Mouse (Mus musculus): ENCODE results near the gene Smim4. TPM values are rescaled to one million over a fixed set of nuclear protein-coding genes. Genes with fewer than 3 reads are reported as not detected.

Gene Smim4
- polyA plus RNA-seq, 1 experiment from 2014 or later: 63.9 TPM

GRCm38 (mm10) chr14:31081147-31081546, 47.6 kb downstream of the Smim4 start:
- no peaks in the 10 kb centered on the region for H3K27me3 ChIP-seq
- H3K4me3 ChIP-seq: no peak overlapping the region
- H3K27ac ChIP-seq: no peak overlapping the region
- H3K4me1 ChIP-seq: no peaks in the 10 kb centered on the region
- no peak for ATAC-seq (ENCODE audit: low FRiP score)
- H3K9me3 ChIP-seq (replicated peaks): no peaks in the 10 kb centered on the region
- no peak overlapping the region for H3K9ac ChIP-seq
- no peak overlapping the region for H3K4me2 ChIP-seq (replicated peaks)
- H3K36me3 ChIP-seq: peaks cover 59% of the 10 kb centered on the region

- WGBS: 92% methylated on average over 3 of the region's 3 CpGs
These were observed 49.3 kb downstream of the Smim4 start for GRCm38 (mm10) chr14:31079313-31080028.

GRCm38 (mm10) chr14:31078597-31079208, 50.1 kb downstream of the Smim4 start:
- no peak overlapping the region for H3K4me2 ChIP-seq (replicated peaks)
- no peak overlapping the region for H3K27ac ChIP-seq
- H3K4me1 ChIP-seq: no peaks in the 10 kb centered on the region
- no peak overlapping the region for H3K4me3 ChIP-seq
- ATAC-seq (ENCODE audit: low FRiP score): no peak
- H3K36me3 ChIP-seq: peaks cover 70% of the 10 kb centered on the region
- 94% methylated on average over 3 of the region's 3 CpGs for WGBS
- H3K9ac ChIP-seq: no peak overlapping the region
- no peaks in the 10 kb centered on the region for H3K9me3 ChIP-seq (replicated peaks)
- no peaks in the 10 kb centered on the region for H3K27me3 ChIP-seq

More at GRCm38 (mm10) chr14:31079313-31080028, 49.3 kb downstream of the Smim4 start:
- no peak overlapping the region for H3K9ac ChIP-seq
- H3K4me3 ChIP-seq: no peak overlapping the region
- no peaks in the 10 kb centered on the region for H3K9me3 ChIP-seq (replicated peaks)
- no peaks in the 10 kb centered on the region for H3K4me1 ChIP-seq
- H3K36me3 ChIP-seq: peaks cover 62% of the 10 kb centered on the region
- H3K27ac ChIP-seq: no peak overlapping the region
- no peak for ATAC-seq (ENCODE audit: low FRiP score)
- H3K4me2 ChIP-seq (replicated peaks): no peak overlapping the region
- no peaks in the 10 kb centered on the region for H3K27me3 ChIP-seq

- Histone ChIP-seq H3K27me3 (no peaks in the 10 kb centered on the region), H3K9me3 (replicated peaks) (no peaks in the 10 kb centered on the region), H3K4me2 (replicated peaks) (no peak overlapping the region), H3K9ac (no peak overlapping the region), H3K36me3 (peaks cover 60% of the 10 kb centered on the region), H3K4me3 (no peak overlapping the region), H3K27ac (no peak overlapping the region), H3K4me1 (no peaks in the 10 kb centered on the region)
- WGBS: 97% methylated on average over 4 of the region's 4 CpGs
- no peak for ATAC-seq (ENCODE audit: low FRiP score)
These were observed 59.5 kb downstream of the Smim4 start for GRCm38 (mm10) chr14:31069086-31069733.

- no peak overlapping the region for H3K4me2 ChIP-seq (replicated peaks)
- 79% methylated on average over 1 of the region's 1 CpGs for WGBS
- no peak overlapping the region for H3K27ac ChIP-seq
- H3K4me3 ChIP-seq: no peak overlapping the region
- H3K4me1 ChIP-seq: no peaks in the 10 kb centered on the region
- H3K9ac ChIP-seq: no peak overlapping the region
- ATAC-seq (ENCODE audit: low FRiP score): no peak
- no peaks in the 10 kb centered on the region for H3K27me3 ChIP-seq
- peaks cover 64% of the 10 kb centered on the region for H3K36me3 ChIP-seq
- H3K9me3 ChIP-seq (replicated peaks): no peaks in the 10 kb centered on the region
These were observed 66.5 kb downstream of the Smim4 start for GRCm38 (mm10) chr14:31062277-31062676.

- H3K9me3 ChIP-seq (replicated peaks): no peaks in the 10 kb centered on the region
- H3K4me1 ChIP-seq: no peaks in the 10 kb centered on the region
- H3K4me3 ChIP-seq: no peak overlapping the region
- no peak overlapping the region for H3K4me2 ChIP-seq (replicated peaks)
- no peak for ATAC-seq (ENCODE audit: low FRiP score)
- 94% methylated on average over 1 of the region's 1 CpGs for WGBS
- no peak overlapping the region for H3K9ac ChIP-seq
- H3K27ac ChIP-seq: no peak overlapping the region
- H3K27me3 ChIP-seq: no peaks in the 10 kb centered on the region
- H3K36me3 ChIP-seq: peaks cover 64% of the 10 kb centered on the region
These were observed 82.9 kb downstream of the Smim4 start for GRCm38 (mm10) chr14:31045817-31046216.

- Histone ChIP-seq H3K9me3 (replicated peaks) (no peaks in the 10 kb centered on the region), H3K27me3 (no peaks in the 10 kb centered on the region), H3K4me3 (no peak overlapping the region), H3K36me3 (peaks cover 61% of the 10 kb centered on the region), H3K27ac (no peak overlapping the region), H3K4me1 (no peaks in the 10 kb centered on the region), H3K4me2 (replicated peaks) (no peak overlapping the region), H3K9ac (no peak overlapping the region)
- no peak for ATAC-seq (ENCODE audit: low FRiP score)
- 94% methylated on average over 5 of the region's 5 CpGs for WGBS
These were observed 83.5 kb downstream of the Smim4 start for GRCm38 (mm10) chr14:31045296-31045695.

Other genes starting within 250 kb of the Smim4 start
- gene Mustn1, start 249.8 kb downstream of the Smim4 start, polyA plus RNA-seq (2016; fragmentation: Nextera tagmentation; extraction: Ambion mirVana): 0.80 and 2.2 TPM in 2 replicates
- gene Itih4, start 242.5 kb downstream of the Smim4 start, polyA plus RNA-seq (2016; fragmentation: Nextera tagmentation; extraction: Ambion mirVana): 0.08 and 0.19 TPM in 2 replicates
- gene Itih3, start 205.2 kb downstream of the Smim4 start, polyA plus RNA-seq (2016; fragmentation: Nextera tagmentation; extraction: Ambion mirVana): 0.27 and 0.89 TPM in 2 replicates
- gene Itih1, start 185.7 kb downstream of the Smim4 start, polyA plus RNA-seq (2016; fragmentation: Nextera tagmentation; extraction: Ambion mirVana): not detected in 2 replicates
- gene Nek4, start 177.6 kb downstream of the Smim4 start, polyA plus RNA-seq (2016; fragmentation: Nextera tagmentation; extraction: Ambion mirVana): 18.6 and 18.9 TPM in 2 replicates
- 73.0 and 76.5 TPM in 2 replicates for gene Glt8d1, start 127.6 kb downstream of the Smim4 start, polyA plus RNA-seq (2016; fragmentation: Nextera tagmentation; extraction: Ambion mirVana)
- gene Spcs1, start 127.3 kb downstream of the Smim4 start, polyA plus RNA-seq (2016; fragmentation: Nextera tagmentation; extraction: Ambion mirVana): 301 and 319 TPM in 2 replicates
- gene Pbrm1, start 109.8 kb downstream of the Smim4 start, polyA plus RNA-seq (2016; fragmentation: Nextera tagmentation; extraction: Ambion mirVana): 191 and 194 TPM in 2 replicates
- 75.6 and 82.5 TPM in 2 replicates for gene Gnl3, start 109.8 kb downstream of the Smim4 start, polyA plus RNA-seq (2016; fragmentation: Nextera tagmentation; extraction: Ambion mirVana)
- 401 and 429 TPM in 2 replicates for gene Nt5dc2, start 2.1 kb upstream of the Smim4 start, polyA plus RNA-seq (2016; fragmentation: Nextera tagmentation; extraction: Ambion mirVana)
- gene Stab1, start 39.7 kb upstream of the Smim4 start, polyA plus RNA-seq (2016; fragmentation: Nextera tagmentation; extraction: Ambion mirVana): 29.7 and 33.9 TPM in 2 replicates
- 10.5 and 49.9 TPM in 2 replicates for gene Tnnc1, start 79.4 kb upstream of the Smim4 start, polyA plus RNA-seq (2016; fragmentation: Nextera tagmentation; extraction: Ambion mirVana)
- 464 and 474 TPM in 2 replicates for gene Nisch, start 88.0 kb upstream of the Smim4 start, polyA plus RNA-seq (2016; fragmentation: Nextera tagmentation; extraction: Ambion mirVana)
- gene Sema3g, start 88.9 kb upstream of the Smim4 start, polyA plus RNA-seq (2016; fragmentation: Nextera tagmentation; extraction: Ambion mirVana): 0.79 and 1.2 TPM in 2 replicates
- 12.4 TPM in 2 replicates for gene Phf7, start 122.4 kb upstream of the Smim4 start, polyA plus RNA-seq (2016; fragmentation: Nextera tagmentation; extraction: Ambion mirVana)
- gene Bap1, start 122.5 kb upstream of the Smim4 start, polyA plus RNA-seq (2016; fragmentation: Nextera tagmentation; extraction: Ambion mirVana): 110 and 112 TPM in 2 replicates
- gene Dnah1, start 194.9 kb upstream of the Smim4 start, polyA plus RNA-seq (2016; fragmentation: Nextera tagmentation; extraction: Ambion mirVana): 6.4 and 6.5 TPM in 2 replicates
- 53.1 and 61.7 TPM in 2 replicates for gene Capn7, start 207.7 kb upstream of the Smim4 start, polyA plus RNA-seq (2016; fragmentation: Nextera tagmentation; extraction: Ambion mirVana)

All from hindbrain, embryonic 12.5 days (tissue).